Mouse (Mus musculus): Measurements from ENCODE around the gene Dusp19.

GRCm38 (mm10) chr2:80579253-80579891, 37.5 kb upstream of the Dusp19 start:
- TF ChIP-seq POLR2A (IDR thresholded peaks at IDR 0.05; ENCODE audit: control insufficient read depth, low read depth, low read length), result no peak
- TF ChIP-seq CTCF (IDR thresholded peaks at IDR 0.05; ENCODE audit: control insufficient read depth, insufficient read depth, insufficient replicate concordance, low read depth, low read length), result no peak

All from testis, adult 2 months (tissue).